Mouse (Mus musculus) lung, adult 2 months (tissue): ENCODE results near the gene Ybx2.

Experiments
- CTCF ChIP-seq: fragments of 200-500 bp; IDR thresholded peaks from 2 replicates; pipeline ENCODE4 v1.5.1; 2011; ENCODE audit warnings: mild to moderate bottlenecking, low read length, control low read depth; ENCODE audit not compliant: insufficient read depth
- POLR2A ChIP-seq: fragments of 200-500 bp; IDR thresholded peaks from 2 replicates; pipeline ENCODE4 v1.6.1; 2011; ENCODE audit warnings: low read depth, mild to moderate bottlenecking, control low read depth, low read length, borderline replicate concordance; ENCODE audit errors: extremely low read depth

- no peak for TF ChIP-seq CTCF
- TF ChIP-seq POLR2A = no peak
Observed at GRCm38 (mm10) chr11:69919053-69919452, 16.5 kb upstream of the Ybx2 start.
